In the genomic region with DNA sequence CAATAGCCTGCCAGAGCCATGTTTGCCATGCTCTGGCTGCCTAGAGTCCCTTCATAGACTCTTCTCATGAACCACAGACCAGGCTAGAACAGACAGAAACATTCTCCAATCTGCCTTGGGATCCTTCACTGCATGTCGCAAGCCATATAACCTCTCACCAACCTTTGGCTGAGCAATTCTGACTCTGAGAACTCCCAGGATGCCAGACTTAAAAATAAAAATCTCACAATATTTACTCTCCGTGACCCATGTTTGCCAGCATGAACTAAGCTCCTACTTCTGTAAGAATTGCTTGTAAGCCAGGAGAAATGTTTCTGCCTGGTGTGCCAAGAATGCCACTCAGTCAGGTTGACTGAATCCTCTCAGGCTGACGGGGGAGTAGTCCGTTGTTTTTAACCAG, we compare ENCODE assay signal across 22 mouse cellular contexts.
DNase-seq lines count a peak whose midpoint lies in the region; ATAC-seq lines count a peak whose summit lies in the region.
"Had no signal": no experiment of that assay in that cellular context is flagged by ENCODE, and none has a peak within 500 bp of the region (broad histone marks: within the 10 kb centered on the region; RNA-seq: fewer than 3 reads in every experiment).

No protein-coding gene starts in this region.

- H3K9me3 ChIP-seq in kidney, embryonic 16.5 days (ENCODE audit: low read length), result no peaks in the 10 kb centered on the region
- no peaks in the 10 kb centered on the region for H3K9me3 ChIP-seq in midbrain, embryonic 11.5 days (ENCODE audit: control insufficient read depth, low read length)
- no peaks in the 10 kb centered on the region for H3K9me3 ChIP-seq in midbrain, embryonic 14.5 days (ENCODE audit: control insufficient read depth, low read length)
- H3K9me3 ChIP-seq: embryonic facial prominence, embryonic 10.5 days; forebrain, embryonic 15.5 days; heart, embryonic 13.5 days; hindbrain, embryonic 12.5 days; limb, embryonic 15.5 days; midbrain, embryonic 13.5 days had no signal

- H3K4me2 ChIP-seq in kidney, embryonic 16.5 days (replicated peaks; ENCODE audit: low read depth, low read length), result no peak overlapping the region
- no peak overlapping the region for H3K4me2 ChIP-seq in midbrain, embryonic 11.5 days
- H3K4me2 ChIP-seq in midbrain, embryonic 14.5 days (ENCODE audit: low read length), result no peak overlapping the region
- H3K4me2 ChIP-seq: forebrain, embryonic 15.5 days; heart, embryonic 13.5 days; hindbrain, embryonic 12.5 days; limb, embryonic 15.5 days; lung, embryonic 14.5 days; midbrain, embryonic 13.5 days had no signal

- 75% methylated on average over 4 of the region's 4 CpGs for WGBS in kidney, embryonic 16.5 days
- WGBS in midbrain, embryonic 11.5 days, result 85% methylated on average over 4 of the region's 4 CpGs
- 81% methylated on average over 4 of the region's 4 CpGs for WGBS in midbrain, embryonic 14.5 days

- H3K36me3 ChIP-seq in kidney, embryonic 16.5 days (ENCODE audit: insufficient read depth, low read length), result no peaks in the 10 kb centered on the region
- no peaks in the 10 kb centered on the region for H3K36me3 ChIP-seq in midbrain, embryonic 11.5 days (ENCODE audit: control insufficient read depth, insufficient read depth, low read length)
- H3K36me3 ChIP-seq in midbrain, embryonic 14.5 days (ENCODE audit: control insufficient read depth, insufficient read depth, low read length), result no peaks in the 10 kb centered on the region
- H3K36me3 ChIP-seq: embryonic facial prominence, embryonic 10.5 days; forebrain, embryonic 15.5 days; heart, embryonic 13.5 days; hindbrain, embryonic 12.5 days; limb, embryonic 15.5 days; midbrain, embryonic 13.5 days had no signal

- no peak overlapping the region for H3K27ac ChIP-seq in kidney, embryonic 16.5 days (ENCODE audit: low read length)
- H3K27ac ChIP-seq in midbrain, embryonic 11.5 days (ENCODE audit: low read depth, low read length), result no peak overlapping the region
- H3K27ac ChIP-seq in midbrain, embryonic 14.5 days (replicated peaks; ENCODE audit: low read depth, low read length), result no peak overlapping the region
- H3K27ac ChIP-seq: embryonic facial prominence, embryonic 10.5 days; forebrain, embryonic 15.5 days; heart, embryonic 13.5 days; hindbrain, embryonic 12.5 days; limb, embryonic 15.5 days; midbrain, embryonic 13.5 days had no signal

- no peak overlapping the region for H3K4me3 ChIP-seq in kidney, embryonic 16.5 days (ENCODE audit: low read length)
- H3K4me3 ChIP-seq in midbrain, embryonic 11.5 days (ENCODE audit: low read depth, low read length), result no peak overlapping the region
- H3K4me3 ChIP-seq in midbrain, embryonic 14.5 days (replicated peaks; ENCODE audit: low read depth, low read length), result no peak overlapping the region
- H3K4me3 ChIP-seq: embryonic facial prominence, embryonic 10.5 days; forebrain, embryonic 15.5 days; heart, embryonic 13.5 days; hindbrain, embryonic 12.5 days; limb, embryonic 15.5 days; midbrain, embryonic 13.5 days had no signal

- H3K9ac ChIP-seq in kidney, embryonic 16.5 days (replicated peaks; ENCODE audit: low read length), result no peak overlapping the region
- no peak overlapping the region for H3K9ac ChIP-seq in midbrain, embryonic 11.5 days (ENCODE audit: low read length)
- H3K9ac ChIP-seq in midbrain, embryonic 14.5 days (replicated peaks; ENCODE audit: low read length), result no peak overlapping the region
- H3K9ac ChIP-seq: forebrain, embryonic 15.5 days; heart, embryonic 13.5 days; hindbrain, embryonic 12.5 days; limb, embryonic 15.5 days; lung, embryonic 14.5 days; midbrain, embryonic 13.5 days had no signal

- peak; percentile 9 for DNase-seq in adrenal gland, adult 2 months
- no peak for DNase-seq in adrenal gland, postnatal 4 days (ENCODE audit: low spot score in 2 of 2)
- DNase-seq in kidney, adult 9 months, result peak; percentile 32
- DNase-seq in midbrain, embryonic 11.5 days (ENCODE audit: low spot score, missing footprints), result peak; percentile 60
- DNase-seq in midbrain, embryonic 14.5 days, result no peak
- DNase-seq in right cerebral cortex, adult 18-20 months, result no peak
- no peak for DNase-seq in cerebellum, adult 9-10 months
- DNase-seq: cerebellum, adult 9-11 months; gastrocnemius, postnatal 10 days; heart, postnatal 14 days; left cerebral cortex, postnatal 4 days; lung, embryonic 14.5 days; right cerebral cortex, postnatal 14 days; spleen, adult 18-20 months had no signal

- H3K4me1 ChIP-seq in kidney, embryonic 16.5 days (ENCODE audit: insufficient read depth, low read length), result no peaks in the 10 kb centered on the region
- no peaks in the 10 kb centered on the region for H3K4me1 ChIP-seq in midbrain, embryonic 11.5 days (ENCODE audit: control insufficient read depth, insufficient read depth, low read length)
- no peaks in the 10 kb centered on the region for H3K4me1 ChIP-seq in midbrain, embryonic 14.5 days (ENCODE audit: control insufficient read depth, insufficient read depth, low read length)
- H3K4me1 ChIP-seq: embryonic facial prominence, embryonic 10.5 days; forebrain, embryonic 15.5 days; heart, embryonic 13.5 days; hindbrain, embryonic 12.5 days; limb, embryonic 15.5 days; midbrain, embryonic 13.5 days had no signal

- H3K27me3 ChIP-seq in kidney, embryonic 16.5 days (ENCODE audit: insufficient read depth, low read length), result no peaks in the 10 kb centered on the region
- H3K27me3 ChIP-seq in midbrain, embryonic 11.5 days (ENCODE audit: control insufficient read depth, insufficient read depth, low read length), result no peaks in the 10 kb centered on the region
- no peaks in the 10 kb centered on the region for H3K27me3 ChIP-seq in midbrain, embryonic 14.5 days (ENCODE audit: control insufficient read depth, insufficient read depth, low read length)
- H3K27me3 ChIP-seq: forebrain, embryonic 15.5 days; heart, embryonic 13.5 days; hindbrain, embryonic 12.5 days; limb, embryonic 15.5 days; midbrain, embryonic 13.5 days had no signal

- no peak for ATAC-seq in kidney, embryonic 16.5 days (ENCODE audit: low FRiP score, low TSS enrichment)
- ATAC-seq in midbrain, embryonic 11.5 days (ENCODE audit: low FRiP score), result no peak
- no peak for ATAC-seq in midbrain, embryonic 14.5 days (ENCODE audit: low FRiP score, low TSS enrichment)
- ATAC-seq: forebrain, embryonic 15.5 days; intestine, postnatal 0 days; midbrain, embryonic 13.5 days had no signal

Comparison
In these comparisons a context has a peak if more than half of its experiments do, and no peak if none do; other contexts are left out.
1. DNase-seq: peak in adrenal gland, adult 2 months (single experiment), kidney, adult 9 months (single experiment) and midbrain, embryonic 11.5 days (single experiment); none in adrenal gland, postnatal 4 days (0 of 2), midbrain, embryonic 14.5 days (single experiment), right cerebral cortex, adult 18-20 months (single experiment) and cerebellum, adult 9-10 months (single experiment).